Mouse (Mus musculus): ENCODE measurements around the gene Olfr623. TPM values are rescaled to one million over a fixed set of nuclear protein-coding genes. Genes with fewer than 3 reads are reported as not detected.

Olfr623 gene
- not detected for total RNA-seq (2021)

- DNase-seq, result no peak
These were observed at the start of gene Olfr623 for GRCm38 (mm10) chr7:103663598-103663997. Gene Olfr623 (minus strand): TSS chr7:103663698.

GRCm38 (mm10) chr7:103712024-103712423 is 48.5 kb upstream of the Olfr623 start:
- no peak for DNase-seq

- no peak for DNase-seq
These were observed 36.0 kb upstream of the Olfr623 start for GRCm38 (mm10) chr7:103699469-103699868.

- DNase-seq, result no peak
These were observed 18.9 kb upstream of the Olfr623 start, which contains the start of gene Olfr625-ps1 for GRCm38 (mm10) chr7:103682420-103682819. Gene Olfr625-ps1 (plus strand): TSS chr7:103682720.

- DNase-seq, result no peak
These were observed 7.6 kb upstream of the Olfr623 start, which contains the start of gene Olfr624 for GRCm38 (mm10) chr7:103671091-103671490. Gene Olfr624 (minus strand): TSS chr7:103671191.

GRCm38 (mm10) chr7:103644070-103644469 is 19.4 kb downstream of the Olfr623 start:
- DNase-seq, result no peak

- DNase-seq, result no peak
These were observed 20.9 kb downstream of the Olfr623 start, which contains the start of gene Olfr622 for GRCm38 (mm10) chr7:103642602-103643001. Gene Olfr622 (minus strand): TSS chr7:103642702.

- DNase-seq, result no peak
These were observed 26.7 kb downstream of the Olfr623 start for GRCm38 (mm10) chr7:103636795-103637194.

GRCm38 (mm10) chr7:103612434-103612833 is 51.1 kb downstream of the Olfr623 start, which contains the start of gene Olfr620:
Gene Olfr620 (minus strand): TSS chr7:103612534.
- no peak for DNase-seq

Other genes with a start within 250 kb of the Olfr623 start
- under 1 TPM in 1 of 2 experiments, not detected in 1; 0.21 TPM for gene Usp17lc, start 248.6 kb downstream of the Olfr623 start, total RNA-seq (2021)
- gene Olfr605, start 218.3 kb downstream of the Olfr623 start, total RNA-seq (2021), result not detected
- gene Olfr606, start 214.7 kb downstream of the Olfr623 start, total RNA-seq (2021), result not detected
- not detected for gene Olfr607, start 199.5 kb downstream of the Olfr623 start, total RNA-seq (2021)
- gene Olfr608, start 193.8 kb downstream of the Olfr623 start, total RNA-seq (2021), result 1 to 10 TPM; 3.8 to 4.1 TPM
- gene Olfr609, start 165.6 kb downstream of the Olfr623 start, total RNA-seq (2021), result not detected
- not detected for gene Olfr610, start 151.6 kb downstream of the Olfr623 start, total RNA-seq (2021)
- not detected for gene Olfr611, start 142.9 kb downstream of the Olfr623 start, total RNA-seq (2021)
- not detected for gene Olfr612, start 121.0 kb downstream of the Olfr623 start, total RNA-seq (2021)
- gene Olfr613, start 115.6 kb downstream of the Olfr623 start, total RNA-seq (2021), result not detected
- not detected for gene Olfr615, start 107.6 kb downstream of the Olfr623 start, total RNA-seq (2021)
- gene Olfr616, start 94.6 kb downstream of the Olfr623 start, total RNA-seq (2021), result not detected
- gene Olfr617, start 90.6 kb downstream of the Olfr623 start, total RNA-seq (2021), result not detected
- gene Olfr618, start 73.6 kb downstream of the Olfr623 start, total RNA-seq (2021), result not detected
- gene Olfr619, start 63.1 kb downstream of the Olfr623 start, total RNA-seq (2021), result not detected
- gene Olfr620, start 51.2 kb downstream of the Olfr623 start, total RNA-seq (2021), result not detected
- not detected for gene Olfr622, start 21.0 kb downstream of the Olfr623 start, total RNA-seq (2021)
- gene Olfr624, start 7.5 kb upstream of the Olfr623 start, total RNA-seq (2021), result not detected
- gene Olfr625-ps1, start 19.0 kb upstream of the Olfr623 start, total RNA-seq (2021), result not detected
- not detected for gene Olfr243, start 51.0 kb upstream of the Olfr623 start, total RNA-seq (2021)
- not detected for gene Olfr628, start 66.7 kb upstream of the Olfr623 start, total RNA-seq (2021)
- not detected for gene Olfr629, start 81.2 kb upstream of the Olfr623 start, total RNA-seq (2021)
- gene Olfr630, start 93.6 kb upstream of the Olfr623 start, total RNA-seq (2021), result not detected
- gene Olfr69, start 107.9 kb upstream of the Olfr623 start, total RNA-seq (2021), result not detected
- not detected for gene Olfr68, start 116.0 kb upstream of the Olfr623 start, total RNA-seq (2021)
- not detected for gene Olfr67, start 128.1 kb upstream of the Olfr623 start, total RNA-seq (2021)
- gene Hbb-bt, start 150.3 kb upstream of the Olfr623 start, total RNA-seq (2021), result 1,000 to 10,000 TPM in 1 of 2 experiments, 100 to 1,000 TPM in 1; 541 to 1,864 TPM
- over 10,000 TPM in 1 of 2 experiments, 1,000 to 10,000 TPM in 1; 4,494 to 12,962 TPM for gene Hbb-bs, start 164.4 kb upstream of the Olfr623 start, total RNA-seq (2021)
- not detected for gene Hbb-bh2, start 176.8 kb upstream of the Olfr623 start, total RNA-seq (2021)
- not detected for gene Hbb-bh1, start 179.5 kb upstream of the Olfr623 start, total RNA-seq (2021)
- gene Hbb-y, start 189.5 kb upstream of the Olfr623 start, total RNA-seq (2021), result under 1 TPM in 1 of 2 experiments, not detected in 1; 0.74 TPM
- not detected for gene Olfr66, start 222.6 kb upstream of the Olfr623 start, total RNA-seq (2021)
- not detected for gene Olfr64, start 230.8 kb upstream of the Olfr623 start, total RNA-seq (2021)
- gene Olfr65, start 239.8 kb upstream of the Olfr623 start, total RNA-seq (2021), result not detected